Mouse (Mus musculus): ENCODE results near the gene Tsc2.
"Not testable (repeated sequence)": the region's sequence is repeated elsewhere in the genome, so short reads cannot be mapped to it uniquely, and the experiment has no call there.

Tsc2 gene

DNA sequence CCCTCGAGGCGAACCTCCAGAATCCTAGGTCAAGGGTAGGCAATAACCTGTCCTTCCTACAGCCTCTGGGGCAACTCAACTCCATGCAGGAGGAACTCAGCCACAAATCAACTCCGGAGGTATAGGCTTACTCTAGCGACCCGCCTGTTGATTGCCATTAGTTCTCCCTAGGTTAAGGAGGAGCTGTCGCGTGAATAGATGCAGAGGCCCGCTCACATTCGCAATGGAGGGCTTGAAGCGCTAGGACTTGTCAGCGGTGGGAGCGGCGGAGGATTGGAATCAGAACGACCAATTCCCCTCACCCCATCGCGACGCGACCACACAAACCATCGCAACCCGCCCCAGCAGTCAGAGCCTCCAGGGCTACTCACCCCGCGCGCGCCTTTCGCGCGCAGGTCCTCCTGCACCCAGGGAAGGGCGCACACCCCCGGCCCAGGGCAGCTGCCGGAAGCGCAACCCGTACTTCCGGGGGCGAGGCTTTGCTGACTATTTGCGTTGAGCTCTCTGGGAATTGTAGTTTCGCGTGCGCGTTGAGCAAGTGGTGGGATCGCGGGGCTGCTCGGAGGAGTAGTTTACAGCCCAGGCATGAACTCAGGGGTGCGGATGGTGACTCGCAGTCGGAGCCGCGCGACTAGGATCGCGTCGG, at the start of gene Tsc2, which contains the start of gene Nthl1:
Tsc2 (minus strand) TSS at position 464 of the 646 bp plus-strand sequence.
Nthl1 (plus strand) TSS at position 514 of the 646 bp plus-strand sequence.
- peak in 1 of 2 experiments; percentile 80 for DNase-seq (ENCODE audit: low spot score in 2 of 2)

- no peak for DNase-seq (ENCODE audit: low spot score in 2 of 2)
These were observed 45.2 kb upstream of the Tsc2 start for GRCm38 (mm10) chr17:24677500-24678080.

GRCm38 (mm10) chr17:24676877-24677276, 44.4 kb upstream of the Tsc2 start:
- no peak for DNase-seq (ENCODE audit: low spot score in 2 of 2)

- peak in 1 of 2 experiments; percentile 70 for DNase-seq (ENCODE audit: low spot score in 2 of 2)
These were observed 43.8 kb upstream of the Tsc2 start for GRCm38 (mm10) chr17:24676187-24676586.

- peak in 1 of 2 experiments; percentile 66 for DNase-seq (ENCODE audit: low spot score in 2 of 2)
These were observed 41.8 kb upstream of the Tsc2 start for GRCm38 (mm10) chr17:24674277-24674676.

DNA sequence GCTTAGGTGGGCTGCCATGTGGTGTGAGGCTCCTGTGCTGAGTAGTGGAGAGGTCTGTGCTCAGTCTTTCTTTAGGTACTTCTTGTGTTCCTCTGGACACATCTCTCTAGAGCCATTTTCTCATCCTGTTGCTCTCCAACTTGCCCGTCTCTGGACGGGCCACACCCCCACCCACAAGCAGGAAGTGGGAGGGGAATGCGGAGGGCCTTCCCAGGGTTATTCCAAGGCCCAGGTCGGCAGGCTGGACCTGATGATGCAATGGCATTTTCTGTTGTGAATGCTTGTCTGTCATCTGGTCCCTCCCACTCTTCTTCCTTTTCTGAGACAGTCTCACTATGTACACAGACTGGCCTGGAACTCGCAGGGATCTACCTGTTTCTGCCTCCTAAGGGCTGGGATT, 39.7 kb upstream of the Tsc2 start:
- DNase-seq (ENCODE audit: low spot score in 2 of 2), result no peak

GRCm38 (mm10) chr17:24671346-24671745, 38.9 kb upstream of the Tsc2 start:
- no peak for DNase-seq (ENCODE audit: low spot score in 2 of 2)

DNA sequence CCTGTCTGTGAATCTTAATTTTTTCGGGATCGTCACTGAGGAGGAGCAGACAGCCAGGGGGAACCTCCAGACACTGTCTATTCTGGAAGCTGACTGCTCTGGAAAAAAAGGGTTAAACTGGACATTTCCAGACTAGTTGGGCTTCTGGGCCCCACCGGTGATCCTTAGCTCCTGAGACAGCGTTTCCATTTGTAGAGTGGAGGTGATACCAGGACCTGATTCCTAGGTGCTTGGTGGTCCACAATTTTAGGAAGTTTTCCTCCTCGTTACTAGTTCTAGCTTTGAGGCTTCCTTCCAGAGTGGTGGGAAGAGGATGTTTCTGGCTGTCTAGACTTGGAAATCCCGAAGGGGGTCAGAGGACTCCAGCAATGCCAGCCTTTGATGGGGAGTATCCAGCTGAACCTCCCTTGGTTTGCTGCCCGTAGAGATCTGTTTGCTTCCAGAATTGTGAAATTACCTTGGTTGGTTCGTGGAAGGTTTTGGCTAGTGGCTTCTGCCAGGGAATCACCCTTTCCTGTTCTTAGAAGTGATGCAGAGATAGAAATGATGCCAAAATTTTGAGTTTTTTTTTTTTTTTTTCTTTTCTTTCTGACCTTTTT, 37.9 kb upstream of the Tsc2 start:
- DNase-seq (ENCODE audit: low spot score in 2 of 2), result no peak

DNA sequence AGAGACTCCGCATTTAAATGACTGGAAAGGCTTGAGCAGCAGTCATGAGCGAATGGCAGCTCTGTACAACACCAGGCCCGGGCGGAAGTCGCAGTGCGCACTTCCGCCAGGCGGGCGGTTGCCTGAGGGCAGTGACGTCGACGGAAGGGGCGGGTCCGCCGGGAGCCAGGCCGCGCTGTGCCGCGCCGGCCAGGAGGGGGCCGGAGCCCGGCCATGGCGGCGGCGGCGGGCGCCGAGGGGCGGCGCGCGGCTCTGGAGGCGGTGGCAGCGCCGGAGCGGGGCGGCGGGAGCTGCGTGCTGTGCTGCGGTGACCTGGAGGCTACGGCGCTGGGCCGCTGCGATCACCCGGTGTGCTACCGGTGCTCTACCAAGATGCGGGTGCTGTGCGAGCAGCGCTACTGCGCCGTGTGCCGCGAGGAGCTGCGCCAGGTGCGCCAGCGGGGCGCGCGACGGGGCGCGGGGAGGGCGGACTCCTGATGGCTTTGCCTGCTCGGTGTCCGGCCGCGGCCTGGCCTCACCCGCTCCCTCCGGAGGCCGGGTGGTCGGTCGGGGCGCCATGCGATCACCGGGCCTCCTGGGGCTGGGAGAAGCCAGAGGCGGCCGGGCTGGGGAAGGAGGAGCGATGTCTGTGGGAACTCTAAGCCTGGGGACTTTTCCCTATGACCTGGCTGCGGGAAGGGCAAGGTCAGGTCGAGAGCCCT, 37.3 kb upstream of the Tsc2 start, which contains the start of gene Zfp598:
Zfp598 (plus strand) TSS at position 143 of the 701 bp plus-strand sequence.
- peak; percentile 85 to 93 for DNase-seq (ENCODE audit: low spot score in 2 of 2)

- not testable (repeated sequence) for DNase-seq (ENCODE audit: low spot score in 2 of 2)
These were observed 36.7 kb upstream of the Tsc2 start for GRCm38 (mm10) chr17:24669214-24669544.

DNA sequence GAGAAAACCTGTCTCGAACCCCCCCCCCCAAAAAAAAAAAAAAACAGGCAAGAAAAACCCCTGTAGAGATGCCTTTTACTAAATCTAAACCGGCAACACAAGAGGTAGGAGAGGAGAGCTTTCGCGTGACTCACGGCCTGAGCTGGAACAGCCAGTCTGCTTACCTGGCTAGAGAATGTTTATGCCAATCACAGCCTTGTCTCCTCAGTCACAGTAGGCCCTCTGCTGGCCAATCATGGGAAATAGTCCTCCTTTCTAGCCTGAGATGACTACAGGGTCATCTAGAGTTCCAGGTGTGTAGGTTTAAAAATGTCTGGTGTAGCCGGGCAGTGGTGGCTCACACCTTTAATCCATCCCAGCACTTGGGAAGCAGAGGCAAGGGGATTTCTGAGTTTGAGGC, 35.0 kb upstream of the Tsc2 start:
- DNase-seq (ENCODE audit: low spot score in 2 of 2), result peak in 1 of 2 experiments; percentile 59

DNA sequence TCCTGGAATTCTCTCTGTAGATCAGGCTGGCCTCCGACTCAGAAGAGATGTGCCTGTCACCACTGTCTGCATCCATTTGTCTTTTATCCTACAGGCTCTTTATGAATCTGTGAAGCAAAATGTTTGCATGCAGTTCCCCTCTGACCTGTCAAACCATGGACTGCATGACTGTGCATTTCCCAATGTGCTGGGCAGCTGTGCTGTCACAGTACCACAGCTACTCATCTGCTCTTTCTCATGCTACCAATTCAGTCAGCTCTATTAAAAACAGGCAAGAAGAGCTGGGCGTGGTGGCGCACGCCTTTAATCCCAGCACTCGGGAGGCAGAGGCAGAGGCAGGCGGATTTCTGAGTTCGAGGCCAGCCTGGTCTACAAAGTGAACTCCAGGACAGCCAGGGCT, 34.6 kb upstream of the Tsc2 start:
- DNase-seq (ENCODE audit: low spot score in 2 of 2), result not testable (repeated sequence)

GRCm38 (mm10) chr17:24658017-24658758, 25.8 kb upstream of the Tsc2 start, which contains the start of gene Npw:
Gene Npw, minus strand, starts transcription at chr17:24658457.
- no peak for DNase-seq (ENCODE audit: low spot score in 2 of 2)

DNA sequence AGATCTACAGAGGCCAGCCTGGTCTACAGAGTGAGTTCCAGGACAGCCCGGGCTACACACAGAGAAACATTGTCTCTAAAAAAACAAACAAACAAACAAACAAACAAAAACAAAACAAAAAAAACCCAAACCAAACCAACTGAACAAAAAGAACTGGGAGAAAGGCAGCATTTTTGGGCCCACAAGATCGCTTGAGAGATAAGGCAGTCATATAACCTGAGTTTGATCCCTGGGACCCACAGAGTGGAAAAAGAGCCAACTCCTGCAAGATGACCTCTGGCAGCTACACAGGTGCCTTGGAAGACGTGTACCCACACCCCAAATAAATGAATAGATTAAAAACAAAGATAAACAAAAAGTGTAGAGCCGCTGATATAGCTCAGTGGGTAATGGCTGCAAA, 22.5 kb upstream of the Tsc2 start:
- no peak for DNase-seq (ENCODE audit: low spot score in 2 of 2)

GRCm38 (mm10) chr17:24653967-24654710, 21.7 kb upstream of the Tsc2 start:
- peak in 1 of 2 experiments; percentile 54 for DNase-seq (ENCODE audit: low spot score in 2 of 2)

DNA sequence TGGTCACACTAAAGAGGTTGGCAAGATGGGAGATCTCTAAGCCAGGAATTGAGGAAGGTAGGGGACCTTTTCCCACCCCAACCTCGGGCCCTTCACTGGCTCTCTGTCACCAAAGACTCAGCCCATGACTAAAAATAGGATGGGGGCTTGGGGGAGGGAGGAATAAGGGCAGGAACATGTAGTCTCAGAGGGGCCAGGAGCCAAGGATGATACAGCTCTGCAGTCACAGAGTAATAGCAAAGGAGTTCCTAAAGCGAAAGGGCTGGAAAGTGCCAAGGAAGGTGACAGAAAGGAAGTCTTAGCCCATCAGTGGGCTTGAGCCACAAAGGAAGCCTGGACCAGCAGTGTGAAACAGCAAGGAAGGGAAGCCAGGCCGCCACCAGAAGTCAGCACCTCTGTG, 19.4 kb upstream of the Tsc2 start:
- no peak for DNase-seq (ENCODE audit: low spot score in 2 of 2)

DNA sequence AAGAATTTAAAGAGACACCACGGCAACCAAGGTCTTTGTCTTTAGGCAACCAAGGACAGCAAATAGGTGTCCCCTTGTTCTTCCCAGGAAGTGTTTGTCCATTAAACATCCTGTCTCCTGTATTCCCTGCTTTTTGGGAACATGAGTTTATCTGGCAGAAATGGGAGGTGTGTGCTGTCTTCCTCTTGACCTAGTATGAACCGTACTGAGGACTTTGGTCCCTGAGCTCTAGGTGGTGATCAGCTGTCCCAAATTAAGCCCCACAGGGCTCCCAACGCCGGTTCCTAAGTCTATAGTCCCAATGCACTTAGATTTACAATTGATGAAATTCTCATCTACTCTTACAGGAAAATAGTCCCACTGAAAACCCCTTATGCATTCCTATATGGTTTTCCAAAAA, 18.3 kb upstream of the Tsc2 start:
- DNase-seq (ENCODE audit: low spot score in 2 of 2), result no peak

GRCm38 (mm10) chr17:24650070-24650616, 17.7 kb upstream of the Tsc2 start, which contains the start of gene Slc9a3r2:
Gene Slc9a3r2, minus strand, starts transcription at chr17:24650327.
- DNase-seq (ENCODE audit: low spot score in 2 of 2), result no peak

DNA sequence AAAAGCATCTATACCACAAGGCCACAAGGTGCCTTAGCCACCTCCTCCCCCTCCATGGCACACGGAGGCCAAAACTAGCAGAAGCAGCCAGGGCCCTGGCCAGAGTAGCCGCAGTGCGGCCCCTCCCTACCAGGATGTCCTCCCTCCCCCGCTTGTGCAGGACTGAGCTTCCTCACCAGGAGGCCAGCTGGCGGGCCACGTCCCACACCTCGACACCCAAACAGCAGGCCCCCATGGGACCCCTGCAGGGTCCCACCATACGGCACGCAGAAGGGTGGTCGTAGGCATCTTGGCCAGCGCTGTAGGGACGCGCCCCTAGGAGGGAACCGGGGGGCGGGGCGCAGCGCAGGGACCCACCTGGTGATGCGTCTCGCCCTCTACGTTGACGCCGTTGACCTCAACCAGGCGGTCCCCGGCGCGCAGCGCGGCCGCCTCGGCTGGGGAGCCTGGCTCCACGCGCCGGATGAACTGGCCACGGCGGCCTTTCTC, 17.2 kb upstream of the Tsc2 start:
- DNase-seq (ENCODE audit: low spot score in 2 of 2), result no peak

DNA sequence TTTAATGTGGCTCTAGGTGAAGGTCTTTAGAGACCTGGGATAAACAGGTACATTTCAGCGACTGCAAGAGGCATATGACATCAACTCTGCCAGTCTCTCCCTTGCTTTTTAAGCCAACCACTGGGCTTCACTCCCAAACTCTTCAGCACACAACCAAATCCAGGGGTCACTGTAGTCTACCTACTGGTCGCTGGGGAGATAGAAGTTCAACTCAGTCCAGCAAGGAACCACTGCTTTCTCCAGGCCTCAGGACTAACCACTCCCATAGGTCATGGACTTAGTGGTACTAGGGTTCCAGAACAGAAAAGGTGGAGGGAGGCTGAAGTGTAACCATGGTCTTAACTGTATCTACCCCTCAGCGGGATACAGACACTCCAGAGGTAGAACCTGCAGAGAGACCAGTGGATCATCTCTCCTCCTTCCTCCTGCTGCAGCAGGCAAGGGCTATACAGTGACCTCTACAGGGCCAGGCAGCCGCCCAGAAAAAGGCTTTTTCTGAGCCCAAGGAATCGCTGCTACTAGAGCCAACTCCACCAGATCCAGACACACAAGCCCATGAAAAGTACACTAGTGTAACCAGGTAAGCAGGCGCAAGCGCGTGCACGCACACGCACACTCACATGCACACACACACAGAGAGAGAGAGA, 16.4 kb upstream of the Tsc2 start:
- DNase-seq (ENCODE audit: low spot score in 2 of 2), result no peak

Measured in left cerebral cortex, adult 9 months (tissue).